Mouse (Mus musculus) lung, adult 2 months (tissue): ENCODE measurements around the gene Zscan26. TPM values are rescaled to one million over a fixed set of nuclear protein-coding genes. Genes with fewer than 3 reads are reported as not detected.
A peak's percentile ranks its signal among the peaks of the same experiment; 100 is the strongest.
"Not testable (repeated sequence)": the region's sequence is repeated elsewhere in the genome, so short reads cannot be mapped to it uniquely, and the experiment has no call there.

Experiments used
- DNase-seq: peaks from one replicate; pipeline ENCODE4 v3.0.0; 2022
- H3K4me1 ChIP-seq: fragments of 200-500 bp; 2 replicates; pipeline ENCODE4 v1.6.1; 2011; ENCODE audit warnings: low read length; ENCODE audit not compliant: control insufficient read depth, insufficient read depth
- H3K4me3 ChIP-seq: fragments of 200-500 bp; replicated peaks from 2 replicates; pipeline ENCODE3; 2011; ENCODE audit warnings: low read depth, mild to moderate bottlenecking, control low read depth, low read length; ENCODE audit errors: extremely low read depth
- CTCF ChIP-seq: fragments of 200-500 bp; IDR thresholded peaks from 2 replicates; pipeline ENCODE4 v1.5.1; 2011; ENCODE audit warnings: mild to moderate bottlenecking, low read length, control low read depth; ENCODE audit not compliant: insufficient read depth
- POLR2A ChIP-seq: fragments of 200-500 bp; IDR thresholded peaks from 2 replicates; pipeline ENCODE4 v1.6.1; 2011; ENCODE audit warnings: low read depth, mild to moderate bottlenecking, control low read depth, low read length, borderline replicate concordance; ENCODE audit errors: extremely low read depth
- WGBS: fragments of 180-500 bp; shearing (Covaris S2); methylation state at CpG from one replicate; pipeline ENCODE4 v1.1.7; 2018; 5-methylcytosine and 5-hydroxymethylcytosine counted together
- polyA plus RNA-seq: library from polyadenylated mRNA; depleted of rRNA; stranded (reverse); fragments of >200 nt; gene quantifications from 2 replicates; pipeline ENCODE4 v1.2.3, GENCODE M21; 2012

Zscan26 gene
- polyA plus RNA-seq, 1 experiment, result 21.4 TPM

DNA sequence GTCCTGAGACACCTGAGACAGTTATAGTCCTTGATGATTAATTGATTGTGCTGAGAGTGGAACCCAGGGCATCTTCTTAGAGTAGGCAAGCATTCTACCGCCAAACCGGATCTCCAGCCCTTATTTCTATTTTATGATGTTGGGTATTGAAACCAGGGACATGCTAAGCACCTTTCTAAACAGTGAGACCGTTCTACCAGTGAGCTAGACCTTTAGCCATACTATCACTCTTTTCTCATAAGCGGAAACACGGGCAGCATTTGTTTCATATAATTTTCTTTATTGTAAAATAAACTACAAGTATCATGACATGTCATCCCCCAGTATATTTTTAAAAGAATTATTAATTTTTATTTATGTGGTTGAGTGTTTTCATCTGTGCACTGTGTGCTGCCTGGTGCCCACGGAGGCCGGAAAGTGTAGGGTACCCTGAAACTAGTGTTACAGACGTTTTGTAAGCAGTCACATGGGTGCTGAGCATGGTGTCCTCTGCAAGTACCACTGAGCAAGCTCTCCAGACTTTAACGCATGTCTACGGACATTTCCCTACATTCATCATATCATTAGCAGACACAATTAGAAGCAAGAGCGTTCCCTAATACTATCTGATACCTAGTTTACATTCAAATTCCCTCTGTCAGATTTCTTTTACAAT is 44.6 kb downstream of the Zscan26 start:
- TF ChIP-seq POLR2A (no peak), CTCF (no peak)
- 57% methylated on average over 11 of the region's 11 CpGs for WGBS

DNA sequence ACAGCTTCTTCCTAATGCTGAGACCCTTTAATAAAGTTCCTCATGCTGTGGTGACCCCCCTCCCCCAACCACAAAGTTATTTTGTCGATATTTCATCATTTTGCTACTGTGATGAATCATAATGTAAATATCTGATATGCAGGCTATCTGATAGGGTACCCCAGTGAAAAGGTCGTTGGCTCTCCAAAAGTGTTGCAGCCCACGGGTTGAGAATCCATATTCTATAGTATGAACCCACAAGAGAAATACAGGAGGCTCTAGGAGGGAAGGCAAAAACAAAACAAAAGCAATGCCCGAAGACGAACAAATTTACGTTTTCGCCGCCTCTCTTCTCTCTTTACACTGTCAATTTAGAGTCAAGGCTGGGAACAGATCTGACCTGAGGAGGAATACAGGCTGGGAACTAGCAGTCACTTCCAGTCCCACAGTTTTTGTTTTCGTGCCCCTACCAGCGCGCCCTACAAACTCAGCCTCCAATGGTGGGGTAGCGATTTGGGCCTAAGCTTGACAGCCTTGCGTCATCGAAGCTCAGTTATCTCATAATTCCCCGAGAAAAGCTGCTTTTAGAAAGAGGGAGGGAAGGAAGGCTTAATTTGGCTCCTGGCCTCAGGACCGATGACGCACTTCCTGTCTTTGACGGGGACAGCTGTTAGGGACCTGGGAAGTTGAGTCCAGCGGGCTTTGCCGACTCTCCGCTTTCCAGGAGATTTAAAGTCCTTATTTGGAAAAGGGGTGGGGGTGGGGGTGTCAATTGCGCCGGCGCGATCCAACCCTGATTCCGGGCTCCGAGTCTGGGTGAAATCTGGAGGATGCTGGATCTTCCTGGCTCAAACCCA is 45.3 kb downstream of the Zscan26 start:
- peak; percentile 80 for DNase-seq
- 4% methylated on average over 27 of the region's 27 CpGs for WGBS
- TF ChIP-seq CTCF (no peak), POLR2A (peak; percentile 25; the same call in 1 of the 2 replicates)
- peak overlapping the region; percentile 82 for H3K4me3 ChIP-seq
- no peaks in the 10 kb centered on the region; the same call in 1 of the 2 replicates for H3K4me1 ChIP-seq

More for the DNA sequence above, 44.6 kb downstream of the Zscan26 start:
- DNase-seq, result no peak
- Histone ChIP-seq H3K4me1 (no peaks in the 10 kb centered on the region; the same call in 1 of the 2 replicates), H3K4me3 (peak overlapping the region; percentile 82)

DNA sequence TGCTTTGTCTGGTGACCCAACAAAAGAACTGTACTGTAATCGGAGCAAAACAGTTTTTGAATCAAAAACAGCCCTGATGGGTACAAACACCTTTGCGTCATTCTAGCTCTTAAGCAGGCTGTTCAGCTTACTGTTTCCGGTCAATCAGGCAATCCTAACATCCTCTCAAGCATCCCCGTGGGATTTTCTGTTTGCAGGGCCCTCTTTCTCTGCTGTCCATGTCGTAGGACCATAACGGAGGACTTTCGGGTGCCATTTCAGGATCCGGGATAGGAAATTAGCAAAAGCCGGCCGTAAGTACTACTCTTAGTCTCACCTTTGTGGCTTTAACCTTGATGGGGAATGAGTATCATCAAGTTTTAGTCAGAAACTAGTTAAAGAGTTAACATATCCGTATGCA is 46.2 kb downstream of the Zscan26 start:
- TF ChIP-seq CTCF (no peak), POLR2A (no peak)
- Histone ChIP-seq H3K4me1 (no peaks in the 10 kb centered on the region; the same call in 1 of the 2 replicates), H3K4me3 (no peak overlapping the region)
- 74% methylated on average over 11 of the region's 11 CpGs for WGBS
- no peak for DNase-seq

DNA sequence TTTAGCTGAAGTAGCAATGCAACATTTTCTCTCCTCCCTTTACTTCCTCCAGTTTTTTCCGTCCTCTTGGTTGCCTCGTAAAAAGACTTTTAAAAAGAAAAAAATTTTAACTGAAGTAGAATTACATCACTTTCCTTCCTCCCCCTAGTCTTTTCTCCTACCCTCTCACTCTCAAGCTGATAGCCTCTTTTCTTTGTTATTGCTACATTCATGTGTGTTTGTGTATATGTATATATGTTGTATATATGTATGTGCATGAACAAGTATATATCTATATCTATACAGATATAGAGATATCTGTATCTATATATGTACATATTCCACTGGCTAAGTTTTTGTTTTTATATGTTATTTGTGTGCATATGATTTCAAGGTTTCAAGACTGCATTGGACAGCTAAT is 50.7 kb downstream of the Zscan26 start:
- WGBS, result 0% methylated on average over 2 of the region's 2 CpGs
- DNase-seq, result no peak
- peak overlapping the region; percentile 100 for H3K4me3 ChIP-seq
- TF ChIP-seq CTCF (no peak), POLR2A (no peak)
- H3K4me1 ChIP-seq, result peaks cover 2% of the 10 kb centered on the region; the same call in 1 of the 2 replicates

DNA sequence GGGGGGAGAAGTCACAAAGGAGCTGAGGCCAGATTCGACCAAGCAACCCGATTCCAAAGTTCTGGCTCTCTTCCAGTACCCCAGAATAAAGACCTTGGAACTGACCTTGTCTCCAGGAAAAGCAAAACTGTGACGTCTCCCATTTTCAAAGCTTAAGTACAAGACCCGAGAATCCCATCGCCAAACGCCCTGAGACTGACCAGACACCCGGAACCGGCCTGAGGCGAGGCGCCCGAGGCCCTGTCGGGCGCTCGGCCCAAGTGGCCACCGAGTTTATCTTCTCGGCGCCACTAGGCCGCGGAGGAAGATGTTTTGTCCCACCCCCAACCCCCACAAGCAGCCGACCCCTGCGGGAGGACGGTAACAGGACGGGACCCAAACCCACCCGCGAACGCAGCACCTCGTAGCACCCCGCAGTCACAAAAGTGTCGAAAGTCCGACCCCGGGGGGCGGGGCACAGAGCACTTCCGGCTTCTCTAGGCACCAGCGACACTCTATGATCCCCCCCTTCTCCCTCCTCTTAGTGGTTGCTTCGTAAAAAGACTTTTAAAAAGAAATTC is 51.2 kb downstream of the Zscan26 start, which contains the start of gene Zkscan3:
TSS of gene Zkscan3 (minus strand) at position 469 of the 560 bp plus-strand sequence.
- TF ChIP-seq POLR2A (peak; percentile 80; the same call in 1 of the 2 replicates), CTCF (no peak)
- peaks cover 5% of the 10 kb centered on the region; the same call in 1 of the 2 replicates for H3K4me1 ChIP-seq
- peak; percentile 83 for DNase-seq
- peak within 1 kb of the TSS; percentile 100 for H3K4me3 ChIP-seq
- under 1% methylated on average over 35 of the region's 35 CpGs for WGBS

DNA sequence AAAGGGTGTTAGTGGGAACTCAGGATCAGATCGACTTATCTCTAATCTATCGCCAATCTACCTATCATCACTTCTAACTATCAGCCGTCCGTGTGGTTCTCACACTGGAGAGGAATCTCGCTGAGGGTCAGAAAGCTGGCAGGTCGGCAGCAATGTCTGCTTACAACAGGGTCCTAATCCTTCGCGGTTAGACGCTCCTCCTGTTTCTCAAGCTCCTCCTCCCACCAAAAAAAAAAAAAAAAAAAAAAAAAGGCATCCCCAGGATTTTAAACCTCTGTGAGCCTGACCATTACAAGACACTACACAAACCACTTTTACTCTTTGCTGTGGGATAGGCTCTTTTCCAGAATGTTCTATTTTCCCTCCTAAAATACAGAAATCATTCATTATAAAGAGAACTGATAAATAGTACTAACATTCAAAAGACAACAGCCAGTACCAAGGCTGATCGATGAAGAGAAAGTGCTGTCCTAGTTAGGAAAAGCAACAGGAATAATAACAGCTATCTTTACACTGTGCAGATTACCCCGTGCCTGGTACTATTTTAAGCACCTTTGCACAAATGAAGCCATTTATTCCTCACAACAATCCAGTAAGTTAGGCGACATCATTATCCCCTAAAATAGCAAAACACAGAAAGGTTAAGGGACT is 51.8 kb downstream of the Zscan26 start:
- TF ChIP-seq POLR2A (no peak), CTCF (no peak)
- H3K4me3 ChIP-seq, result peak overlapping the region; percentile 100
- no peak for DNase-seq
- 11% methylated on average over 12 of the region's 12 CpGs for WGBS
- H3K4me1 ChIP-seq, result peaks cover 6% of the 10 kb centered on the region; the same call in 1 of the 2 replicates

DNA sequence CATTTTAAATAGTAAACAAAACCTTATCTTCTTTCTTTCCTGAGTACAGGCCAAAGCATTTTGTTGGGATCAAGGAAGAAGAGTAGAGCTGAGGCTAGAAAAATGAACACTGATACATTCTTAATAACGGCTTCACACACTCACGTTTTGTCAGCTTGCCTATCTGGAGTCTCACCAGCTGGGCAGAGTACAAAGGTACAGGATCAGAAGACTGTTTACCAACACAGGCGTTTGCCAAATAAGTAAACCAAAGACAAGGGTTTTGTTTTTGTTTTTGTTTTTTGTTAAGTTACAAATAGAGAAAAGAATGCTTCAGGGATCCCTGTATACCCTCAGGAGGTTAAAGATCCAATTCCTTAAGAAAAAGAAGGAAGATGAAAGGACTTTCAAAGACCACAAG is 52.4 kb downstream of the Zscan26 start:
- WGBS, result 60% methylated on average over 3 of the region's 3 CpGs
- DNase-seq, result no peak
- Histone ChIP-seq H3K4me3 (no peak overlapping the region), H3K4me1 (peaks cover 6% of the 10 kb centered on the region; the same call in 1 of the 2 replicates)
- TF ChIP-seq POLR2A (no peak), CTCF (no peak)

DNA sequence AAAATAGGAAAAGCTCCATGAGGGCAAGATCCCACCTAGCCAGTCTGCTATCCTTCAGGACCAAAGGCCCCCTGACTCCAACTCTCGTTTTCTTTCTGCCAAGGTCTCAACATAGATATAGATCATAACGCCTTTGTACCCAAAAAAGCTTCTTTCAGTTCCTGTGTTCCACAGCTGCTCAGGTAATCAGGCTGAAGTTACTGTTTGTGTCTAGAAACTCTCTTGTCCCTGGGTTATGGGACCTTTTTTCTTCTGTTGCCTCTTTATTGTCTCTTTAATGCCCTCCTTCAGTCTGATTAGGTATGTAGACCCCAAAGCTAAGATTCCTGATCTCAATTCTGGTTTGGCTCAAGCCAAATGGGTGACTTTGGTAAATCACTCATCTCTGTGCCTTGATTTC is 56.0 kb downstream of the Zscan26 start:
- no peak for TF ChIP-seq CTCF
- TF ChIP-seq POLR2A, result no peak
- DNase-seq, result no peak
- Histone ChIP-seq H3K4me3 (no peak overlapping the region), H3K4me1 (peaks cover 6% of the 10 kb centered on the region; the same call in 1 of the 2 replicates)
- WGBS, result 81% methylated on average over 2 of the region's 2 CpGs

DNA sequence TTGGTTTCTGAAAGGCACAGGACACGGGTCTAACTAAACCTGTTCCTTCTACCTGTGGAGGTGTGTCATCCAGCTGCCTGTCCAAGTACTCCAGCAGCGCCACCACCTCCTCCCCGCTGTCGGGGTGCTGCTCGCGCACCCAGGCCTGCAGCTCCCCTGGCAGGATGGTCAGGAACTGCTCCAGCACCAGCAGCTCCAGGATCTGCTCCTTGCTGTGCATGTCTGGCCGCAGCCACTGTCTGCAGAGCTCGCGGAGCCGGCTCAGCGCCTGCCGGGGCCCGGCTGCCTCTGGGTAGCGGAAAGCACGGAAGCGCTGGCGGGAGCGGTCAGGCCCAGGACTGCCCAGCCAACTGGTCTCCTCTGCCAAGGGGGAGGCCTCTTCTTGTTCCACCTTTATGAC is 57.5 kb downstream of the Zscan26 start:
- 91% methylated on average over 18 of the region's 18 CpGs for WGBS
- H3K4me1 ChIP-seq, H3K4me3 ChIP-seq: not testable (repeated sequence)
- peak; percentile 34 for DNase-seq
